Mouse (Mus musculus): ENCODE results near the gene Poll. TPM values are rescaled to one million over a fixed set of nuclear protein-coding genes. Genes with fewer than 3 reads are reported as not detected.
"Not testable (repeated sequence)": the region's sequence is repeated elsewhere in the genome, so short reads cannot be mapped to it uniquely, and the experiment has no call there.

Poll gene
- total and polyA plus RNA-seq, 3 experiments: 9.5 to 9.8 (median 9.7) TPM

- intact Hi-C loops (cut with DNase I): no loop called here
- TF ChIP-seq POLR2A (IDR thresholded peaks at IDR 0.05; ENCODE audit: insufficient read depth, low read depth, low read length) (no peak), CTCF (IDR thresholded peaks at IDR 0.05) (no peak), EP300 (IDR thresholded peaks at IDR 0.05; ENCODE audit: insufficient read depth, low read depth, low read length) (no peak)
- WGBS: 53% methylated on average over 15 of the region's 15 CpGs
Observed at GRCm38 (mm10) chr19:45565925-45566715, 5.8 kb upstream of the Poll start.

GRCm38 (mm10) chr19:45554136-45554535, 6.2 kb downstream of the Poll start:
- H3K36me3 ChIP-seq (ENCODE audit: control insufficient read depth, insufficient read depth, low read length): no peaks in the 10 kb centered on the region
- H3K9ac ChIP-seq (ENCODE audit: low read depth, low read length): no peak overlapping the region
- TF ChIP-seq CTCF (IDR thresholded peaks at IDR 0.05): no peak
- no peak for TF ChIP-seq EP300 (IDR thresholded peaks at IDR 0.05; ENCODE audit: insufficient read depth, low read depth, low read length)
- TF ChIP-seq POLR2A (IDR thresholded peaks at IDR 0.05; ENCODE audit: insufficient read depth, low read depth, low read length): no peak
- WGBS: 95% methylated on average over 11 of the region's 11 CpGs
- no peak for DNase-seq
- no peaks in the 10 kb centered on the region for H3K79me2 ChIP-seq (replicated peaks; ENCODE audit: control insufficient read depth, insufficient read depth, low read length)
- H3K27me3 ChIP-seq (ENCODE audit: control insufficient read depth, insufficient read depth, low read length): no peaks in the 10 kb centered on the region
- no peak overlapping the region for H3K4me3 ChIP-seq
- H3K27ac ChIP-seq: no peak overlapping the region
- intact Hi-C loops (cut with DNase I): no loop called here
- no peaks in the 10 kb centered on the region for H3K4me1 ChIP-seq (ENCODE audit: control insufficient read depth, insufficient read depth, low read length)

More at GRCm38 (mm10) chr19:45565925-45566715, 5.8 kb upstream of the Poll start:
- no peaks in the 10 kb centered on the region for H3K4me1 ChIP-seq (ENCODE audit: control insufficient read depth, insufficient read depth, low read length)
- no peaks in the 10 kb centered on the region for H3K36me3 ChIP-seq (ENCODE audit: control insufficient read depth, insufficient read depth, low read length)
- H3K4me3 ChIP-seq: no peak overlapping the region
- no peaks in the 10 kb centered on the region for H3K27me3 ChIP-seq (ENCODE audit: control insufficient read depth, insufficient read depth, low read length)
- no peaks in the 10 kb centered on the region for H3K79me2 ChIP-seq (replicated peaks; ENCODE audit: control insufficient read depth, insufficient read depth, low read length)
- DNase-seq: no peak
- no peak overlapping the region for H3K27ac ChIP-seq
- H3K9ac ChIP-seq (ENCODE audit: low read depth, low read length): no peak overlapping the region

GRCm38 (mm10) chr19:45552187-45552586, 8.1 kb downstream of the Poll start:
- Histone ChIP-seq H3K79me2 (replicated peaks; ENCODE audit: control insufficient read depth, insufficient read depth, low read length) (no peaks in the 10 kb centered on the region), H3K4me1 (ENCODE audit: control insufficient read depth, insufficient read depth, low read length) (no peaks in the 10 kb centered on the region), H3K9ac (ENCODE audit: low read depth, low read length) (no peak overlapping the region), H3K27me3 (ENCODE audit: control insufficient read depth, insufficient read depth, low read length) (no peaks in the 10 kb centered on the region), H3K27ac (no peak overlapping the region), H3K4me3 (no peak overlapping the region), H3K36me3 (ENCODE audit: control insufficient read depth, insufficient read depth, low read length) (no peaks in the 10 kb centered on the region)
- no peak for DNase-seq
- intact Hi-C loops (cut with DNase I): no loop called here
- WGBS: 59% methylated on average over 6 of the region's 6 CpGs
- TF ChIP-seq POLR2A (IDR thresholded peaks at IDR 0.05; ENCODE audit: insufficient read depth, low read depth, low read length) (no peak), CTCF (IDR thresholded peaks at IDR 0.05) (no peak), EP300 (IDR thresholded peaks at IDR 0.05; ENCODE audit: insufficient read depth, low read depth, low read length) (no peak)

- intact Hi-C loops (cut with DNase I): loop anchor here (5.0 kb wide), 2 partner anchors 248 to 373 kb away; no protein-coding TSS in a partner anchor
- no peak overlapping the region for H3K9ac ChIP-seq (ENCODE audit: low read depth, low read length)
- H3K4me1 ChIP-seq (ENCODE audit: control insufficient read depth, insufficient read depth, low read length): no peaks in the 10 kb centered on the region
- H3K27ac ChIP-seq: no peak overlapping the region
- TF ChIP-seq POLR2A (IDR thresholded peaks at IDR 0.05; ENCODE audit: insufficient read depth, low read depth, low read length) (no peak), CTCF (IDR thresholded peaks at IDR 0.05) (no peak), EP300 (IDR thresholded peaks at IDR 0.05; ENCODE audit: insufficient read depth, low read depth, low read length) (no peak)
- no peaks in the 10 kb centered on the region for H3K36me3 ChIP-seq (ENCODE audit: control insufficient read depth, insufficient read depth, low read length)
- WGBS: 68% methylated on average over 4 of the region's 4 CpGs
- DNase-seq: no peak
- H3K4me3 ChIP-seq: no peak overlapping the region
- no peaks in the 10 kb centered on the region for H3K27me3 ChIP-seq (ENCODE audit: control insufficient read depth, insufficient read depth, low read length)
- H3K79me2 ChIP-seq (replicated peaks; ENCODE audit: control insufficient read depth, insufficient read depth, low read length): no peaks in the 10 kb centered on the region
Observed at GRCm38 (mm10) chr19:45549948-45550347, 10.4 kb downstream of the Poll start.

- Histone ChIP-seq H3K27ac (no peak overlapping the region), H3K27me3 (ENCODE audit: control insufficient read depth, insufficient read depth, low read length) (no peaks in the 10 kb centered on the region), H3K4me3 (no peak overlapping the region), H3K9ac (ENCODE audit: low read depth, low read length) (no peak overlapping the region), H3K36me3 (ENCODE audit: control insufficient read depth, insufficient read depth, low read length) (no peaks in the 10 kb centered on the region), H3K4me1 (ENCODE audit: control insufficient read depth, insufficient read depth, low read length) (no peaks in the 10 kb centered on the region), H3K79me2 (replicated peaks; ENCODE audit: control insufficient read depth, insufficient read depth, low read length) (no peaks in the 10 kb centered on the region)
- no peak for TF ChIP-seq EP300 (IDR thresholded peaks at IDR 0.05; ENCODE audit: insufficient read depth, low read depth, low read length)
- TF ChIP-seq POLR2A (IDR thresholded peaks at IDR 0.05; ENCODE audit: insufficient read depth, low read depth, low read length): no peak
- TF ChIP-seq CTCF (IDR thresholded peaks at IDR 0.05): no peak
- 87% methylated on average over 23 of the region's 23 CpGs for WGBS
- DNase-seq: no peak
- intact Hi-C loops (cut with DNase I): loop anchor here (5.0 kb wide), 2 partner anchors 247 to 372 kb away; no protein-coding TSS in a partner anchor
Observed at GRCm38 (mm10) chr19:45549128-45549915, 11.0 kb downstream of the Poll start.

- intact Hi-C loops (cut with DNase I): loop anchor here (5.0 kb wide), 2 partner anchors 246 to 371 kb away; no protein-coding TSS in a partner anchor
- H3K36me3 ChIP-seq (ENCODE audit: control insufficient read depth, insufficient read depth, low read length); H3K27me3 ChIP-seq (ENCODE audit: control insufficient read depth, insufficient read depth, low read length); H3K79me2 ChIP-seq (replicated peaks; ENCODE audit: control insufficient read depth, insufficient read depth, low read length); H3K27ac ChIP-seq; H3K9ac ChIP-seq (ENCODE audit: low read depth, low read length); H3K4me3 ChIP-seq; DNase-seq; H3K4me1 ChIP-seq (ENCODE audit: control insufficient read depth, insufficient read depth, low read length): not testable (repeated sequence)
Observed at GRCm38 (mm10) chr19:45548196-45548595, 12.1 kb downstream of the Poll start.

Measured in heart, adult 2 months (tissue).